Mouse (Mus musculus): ENCODE measurements around the gene Olfr1085. TPM values are rescaled to one million over a fixed set of nuclear protein-coding genes. Genes with fewer than 3 reads are reported as not detected.

Gene Olfr1085
- polyA plus RNA-seq (2017; shearing (Covaris generic)), result not detected

DNA sequence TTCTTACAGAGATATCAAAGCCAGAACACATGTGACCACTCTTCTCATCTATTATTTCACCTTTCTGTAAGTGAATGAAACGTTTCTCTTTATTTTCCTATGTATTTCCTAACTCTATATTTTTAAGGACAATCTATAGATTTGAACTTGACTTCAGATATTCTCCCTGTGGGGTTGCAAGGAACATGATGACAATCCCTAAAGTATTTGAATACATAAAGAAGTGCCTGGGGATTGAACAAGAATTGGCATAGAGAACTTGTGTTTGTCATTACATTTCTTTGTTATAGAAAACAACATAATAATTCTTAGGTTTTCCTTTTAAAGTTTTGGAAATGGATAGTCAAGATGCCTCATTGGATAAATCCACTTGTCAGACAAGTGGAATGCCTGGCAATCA is at the start of gene Olfr1085:
Olfr1085 (minus strand) TSS at position 101 of the 400 bp plus-strand sequence.

DNA sequence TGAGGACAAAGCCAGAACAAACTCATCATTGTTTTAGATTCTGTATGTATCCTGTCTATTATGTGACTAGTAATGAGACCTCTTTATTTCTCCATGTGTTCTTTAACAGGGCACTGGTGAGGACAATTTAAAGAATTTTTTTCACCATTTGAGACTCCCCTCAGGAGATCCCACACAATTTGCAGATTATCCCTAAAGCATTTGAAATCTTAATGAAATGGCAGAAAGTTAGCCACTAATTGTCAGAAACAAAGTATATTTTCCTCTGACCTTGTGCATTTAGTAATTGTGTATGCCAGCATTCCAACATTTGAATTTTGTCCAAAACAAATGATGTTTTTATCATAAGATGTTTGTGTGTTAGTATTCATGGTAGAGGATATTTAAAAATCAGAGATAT is 36.5 kb upstream of the Olfr1085 start, which contains the start of gene Olfr1087:
Olfr1087 (minus strand) TSS at position 101 of the 400 bp plus-strand sequence.

DNA sequence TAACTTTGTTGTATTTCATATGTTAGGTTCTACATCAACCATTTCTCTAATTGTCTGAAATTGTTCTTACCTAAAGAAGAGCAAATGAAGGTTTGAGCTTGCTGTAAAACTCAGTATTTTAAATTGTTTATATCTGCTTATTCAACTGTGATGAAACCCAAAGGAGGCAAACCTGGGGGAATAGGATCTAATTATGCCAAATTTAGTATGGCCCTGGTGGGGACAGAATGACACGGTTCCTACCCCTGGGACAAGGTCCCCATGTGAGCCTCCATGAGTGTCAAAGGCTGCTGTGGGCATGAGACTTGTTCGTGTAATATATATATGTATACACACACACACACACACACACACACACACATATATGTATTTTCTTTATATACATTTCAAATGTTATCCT is 18.2 kb upstream of the Olfr1085 start, which contains the start of gene Olfr1086:
Olfr1086 (minus strand) TSS at position 101 of the 400 bp plus-strand sequence.

DNA sequence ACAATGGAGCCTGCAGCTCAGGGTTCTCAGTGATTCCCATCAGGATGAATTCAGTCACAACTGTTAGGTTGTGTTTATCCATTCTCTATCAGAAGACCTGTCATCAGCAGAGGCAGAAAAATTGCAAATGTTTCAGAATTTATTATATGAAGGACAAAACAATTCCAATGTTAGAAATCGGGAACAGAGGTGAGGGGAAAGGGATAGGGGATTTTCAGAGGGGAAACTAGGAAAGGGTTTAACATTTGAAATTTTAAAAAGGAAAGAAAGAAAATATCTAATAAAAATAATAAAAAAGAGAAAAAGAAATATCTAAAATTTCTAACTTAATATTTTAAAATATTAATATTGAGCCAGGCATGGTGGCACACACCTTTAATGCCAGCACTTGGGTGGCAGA is 22.2 kb downstream of the Olfr1085 start, which contains the start of gene Olfr1084:
Olfr1084 (minus strand) TSS at position 101 of the 400 bp plus-strand sequence.

Other genes with a start within 250 kb of the Olfr1085 start
- not detected for gene Olfr1061, start 248.0 kb downstream of the Olfr1085 start, polyA plus RNA-seq (2017; shearing (Covaris generic))
- not detected for gene Olfr1062, start 235.3 kb downstream of the Olfr1085 start, polyA plus RNA-seq (2017; shearing (Covaris generic))
- gene Olfr1065, start 211.4 kb downstream of the Olfr1085 start, polyA plus RNA-seq (2017; shearing (Covaris generic)), result not detected
- not detected for gene Olfr1066, start 205.8 kb downstream of the Olfr1085 start, polyA plus RNA-seq (2017; shearing (Covaris generic))
- not detected for gene Olfr228, start 174.6 kb downstream of the Olfr1085 start, polyA plus RNA-seq (2017; shearing (Covaris generic))
- gene Olfr1076, start 153.6 kb downstream of the Olfr1085 start, polyA plus RNA-seq (2017; shearing (Covaris generic)), result 0.41 TPM
- gene Olfr1079, start 119.5 kb downstream of the Olfr1085 start, polyA plus RNA-seq (2017; shearing (Covaris generic)), result not detected
- gene Olfr1080, start 103.8 kb downstream of the Olfr1085 start, polyA plus RNA-seq (2017; shearing (Covaris generic)), result 0.24 TPM
- not detected for gene Olfr1082, start 63.1 kb downstream of the Olfr1085 start, polyA plus RNA-seq (2017; shearing (Covaris generic))
- not detected for gene Olfr1084, start 22.3 kb downstream of the Olfr1085 start, polyA plus RNA-seq (2017; shearing (Covaris generic))
- not detected for gene Olfr1086, start 18.1 kb upstream of the Olfr1085 start, polyA plus RNA-seq (2017; shearing (Covaris generic))
- gene Olfr1087, start 36.4 kb upstream of the Olfr1085 start, polyA plus RNA-seq (2017; shearing (Covaris generic)), result not detected
- not detected for gene Olfr1089, start 71.7 kb upstream of the Olfr1085 start, polyA plus RNA-seq (2017; shearing (Covaris generic))
- gene Olfr1090, start 97.0 kb upstream of the Olfr1085 start, polyA plus RNA-seq (2017; shearing (Covaris generic)), result 0.24 TPM
- not detected for gene Olfr1093, start 120.5 kb upstream of the Olfr1085 start, polyA plus RNA-seq (2017; shearing (Covaris generic))
- not detected for gene Olfr141, start 148.0 kb upstream of the Olfr1085 start, polyA plus RNA-seq (2017; shearing (Covaris generic))
- not detected for gene Olfr1094, start 162.6 kb upstream of the Olfr1085 start, polyA plus RNA-seq (2017; shearing (Covaris generic))
- gene Olfr1095, start 189.7 kb upstream of the Olfr1085 start, polyA plus RNA-seq (2017; shearing (Covaris generic)), result not detected
- 0.15 TPM for gene Gm13723, start 212.8 kb upstream of the Olfr1085 start, polyA plus RNA-seq (2017; shearing (Covaris generic))
- gene Olfr1097, start 230.2 kb upstream of the Olfr1085 start, polyA plus RNA-seq (2017; shearing (Covaris generic)), result not detected

Measured in effector memory CD4-positive, alpha-beta T cell, adult 7 months (primary cell).